Mouse (Mus musculus): ENCODE measurements at regions not wholly inside any gene's neighbourhood (a gene's known extent, or its start where the extent isn't known, plus 50 kb on each side); places are given as distances from the start of the nearest gene placed in this dataset.
A peak's percentile ranks its signal among the peaks of the same experiment; 100 is the strongest.

DNA sequence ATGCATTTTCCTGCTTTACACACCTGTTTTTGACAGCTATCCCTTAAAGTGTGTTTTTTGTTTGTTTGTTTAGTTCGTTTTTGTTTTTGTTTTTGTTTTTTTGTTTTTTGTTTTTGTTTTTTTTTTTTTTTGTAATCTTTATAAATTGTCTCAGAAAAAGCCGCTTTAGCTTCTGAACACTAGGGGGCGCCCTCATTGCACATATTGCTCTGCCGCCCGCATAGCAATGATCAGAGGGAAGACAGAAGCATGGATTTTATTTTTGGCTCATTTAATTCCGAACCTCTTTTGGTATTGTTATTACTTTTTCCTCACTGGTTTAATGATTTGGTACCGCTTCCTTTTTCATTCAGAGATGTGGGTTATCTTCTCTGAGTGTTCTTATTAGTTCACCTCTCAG is 569.9 kb upstream of the Gm10800 start:
- peak; percentile 20 for DNase-seq
